Mouse (Mus musculus) MEL (cell line): ENCODE results near the gene Prkcq. TPM values are rescaled to one million over a fixed set of nuclear protein-coding genes. Genes with fewer than 3 reads are reported as not detected.

Source experiments
- DNase-seq: peaks from one replicate; pipeline ENCODE4 v3.0.0; 2011; ENCODE audit warnings: low read depth, low spot score
- H3K27ac ChIP-seq: 2 replicates; pipeline ENCODE4 v1.5.1; 2012; ENCODE audit warnings: low read depth, mild to moderate bottlenecking, control low read depth, low read length, moderate library complexity; ENCODE audit not compliant: control insufficient read depth
- H3K27me3 ChIP-seq, 2 experiments: fragments of 150-350 bp in 1 of 2; sonication (generic) in 1 of 2; 2 replicates each; pipeline ENCODE4 v1.6.1; 2012; ENCODE audit warnings: low read length in 2 of 2, mild to moderate bottlenecking in 2 of 2, improper control_type of control experiment in 1 of 2, moderate library complexity in 1 of 2; ENCODE audit not compliant: insufficient read depth in 2 of 2, control insufficient read depth in 1 of 2
- H3K36me3 ChIP-seq, 2 experiments: 2 replicates each; pipeline ENCODE4 v1.6.1; 2012 to 2014; ENCODE audit warnings: low read length in 2 of 2, improper control_type of control experiment in 1 of 2, inconsistent platforms in 1 of 2, mild to moderate bottlenecking in 1 of 2; ENCODE audit not compliant: insufficient read depth in 2 of 2, control insufficient read depth in 1 of 2
- H3K4me1 ChIP-seq, 2 experiments: fragments of 150-350 bp in 1 of 2; sonication (generic) in 1 of 2; 2 replicates each; pipeline ENCODE4 v1.6.1; 2012; ENCODE audit warnings: low read length in 2 of 2, improper control_type of control experiment in 1 of 2, mild to moderate bottlenecking in 1 of 2; ENCODE audit not compliant: insufficient read depth in 2 of 2, control insufficient read depth in 1 of 2
- H3K4me3 ChIP-seq, 2 experiments: fragments of 150-350 bp in 1 of 2; sonication (generic) in 1 of 2; 2 replicates each; pipeline ENCODE4 v1.5.1; 2012; ENCODE audit warnings: low read depth in 2 of 2, low read length in 2 of 2, mild to moderate bottlenecking in 2 of 2, moderate library complexity in 2 of 2, control low read depth in 1 of 2, improper control_type of control experiment in 1 of 2; ENCODE audit not compliant: control insufficient read depth in 1 of 2, insufficient read depth in 1 of 2
- H3K79me2 ChIP-seq: 2 replicates; pipeline ENCODE4 v1.6.1; 2012; ENCODE audit warnings: mild to moderate bottlenecking, low read length, moderate library complexity; ENCODE audit not compliant: control insufficient read depth, poor library complexity, insufficient read depth
- H3K9ac ChIP-seq: 2 replicates; pipeline ENCODE4 v1.6.1; 2012; ENCODE audit warnings: low read depth, mild to moderate bottlenecking, control low read depth, low read length, moderate library complexity; ENCODE audit not compliant: control insufficient read depth, poor library complexity, severe bottlenecking
- H3K9me3 ChIP-seq: fragments of 150-350 bp; sonication (generic); replicated peaks from 2 replicates; pipeline ENCODE4 v1.6.1; 2012; ENCODE audit warnings: mild to moderate bottlenecking, low read length, improper control_type of control experiment, moderate library complexity; ENCODE audit not compliant: insufficient read depth
- CHD2 ChIP-seq: IDR thresholded peaks from 2 replicates; pipeline ENCODE4 v1.6.1; 2011; ENCODE audit warnings: low read length, improper control_type of control experiment
- CTCF ChIP-seq, 3 experiments: IDR thresholded peaks in 2 of 3; conservative IDR thresholded peaks in 1 of 3; 2 replicates each; pipeline ENCODE4 v1.5.1; 2011 to 2012; ENCODE audit warnings: low read length in 3 of 3, low read depth in 2 of 3, mild to moderate bottlenecking in 2 of 3, improper control_type of control experiment in 1 of 3, inconsistent platforms in 1 of 3, mixed read lengths in 1 of 3, moderate library complexity in 1 of 3; ENCODE audit not compliant: control insufficient read depth in 1 of 3, insufficient read depth in 1 of 3, poor library complexity in 1 of 3, severe bottlenecking in 1 of 3
- E2F4 ChIP-seq: IDR thresholded peaks from 2 replicates; pipeline ENCODE4 v1.6.1; 2011; ENCODE audit warnings: low read depth, low read length, improper control_type of control experiment, borderline replicate concordance
- ELF1 ChIP-seq: IDR thresholded peaks from 2 replicates; pipeline ENCODE4 v1.6.1; 2014; ENCODE audit warnings: low read depth, mild to moderate bottlenecking, inconsistent platforms, low read length, improper control_type of control experiment, moderate library complexity
- ETS1 ChIP-seq: IDR thresholded peaks from 2 replicates; pipeline ENCODE4 v1.6.1; 2012; ENCODE audit warnings: low read depth, mild to moderate bottlenecking, inconsistent platforms, low read length, improper control_type of control experiment, moderate library complexity
- HCFC1 ChIP-seq: IDR thresholded peaks from 2 replicates; pipeline ENCODE4 v1.6.1; 2012; ENCODE audit warnings: low read depth, mild to moderate bottlenecking, inconsistent platforms, low read length, improper control_type of control experiment, moderate library complexity
- MAX ChIP-seq: IDR thresholded peaks from 2 replicates; pipeline ENCODE4 v1.6.1; 2011; ENCODE audit warnings: low read length, improper control_type of control experiment
- MAZ ChIP-seq: IDR thresholded peaks from 2 replicates; pipeline ENCODE4 v1.6.1; 2012; ENCODE audit warnings: low read depth, mild to moderate bottlenecking, inconsistent platforms, low read length, improper control_type of control experiment
- MYB ChIP-seq: IDR thresholded peaks from 2 replicates; pipeline ENCODE4 v1.6.1; 2011; ENCODE audit warnings: mild to moderate bottlenecking, low read depth, low read length, improper control_type of control experiment
- MYC ChIP-seq: IDR thresholded peaks from 2 replicates; pipeline ENCODE4 v1.6.1; 2011; ENCODE audit warnings: low read depth, mild to moderate bottlenecking, low read length, improper control_type of control experiment, moderate library complexity
- NELFE ChIP-seq: IDR thresholded peaks from 2 replicates; pipeline ENCODE4 v1.6.1; 2011; ENCODE audit warnings: low read depth, low read length, improper control_type of control experiment
- POLR2AphosphoS5 ChIP-seq: IDR thresholded peaks from 2 replicates; pipeline ENCODE4 v1.6.1; 2012; ENCODE audit warnings: low read depth, borderline replicate concordance, mild to moderate bottlenecking, inconsistent platforms, low read length, moderate library complexity, mixed read lengths
- RAD21 ChIP-seq: IDR thresholded peaks from 2 replicates; pipeline ENCODE4 v1.6.1; 2011; ENCODE audit warnings: mild to moderate bottlenecking, low read depth, low read length, improper control_type of control experiment
- SMC3 ChIP-seq: IDR thresholded peaks from 2 replicates; pipeline ENCODE4 v1.6.1; 2011; ENCODE audit warnings: low read depth, low read length, improper control_type of control experiment
- UBTF ChIP-seq: IDR thresholded peaks from 2 replicates; pipeline ENCODE4 v1.6.1; 2012; ENCODE audit warnings: low read depth, mild to moderate bottlenecking, inconsistent platforms, low read length, improper control_type of control experiment, moderate library complexity, borderline replicate concordance; ENCODE audit not compliant: insufficient read depth
- USF1 ChIP-seq: IDR thresholded peaks from 2 replicates; pipeline ENCODE4 v1.6.1; 2014; ENCODE audit warnings: low read depth, mild to moderate bottlenecking, inconsistent platforms, low read length, improper control_type of control experiment, moderate library complexity
- ZC3H11A ChIP-seq: IDR thresholded peaks from 2 replicates; pipeline ENCODE4 v1.6.1; 2012; ENCODE audit warnings: low read depth, mild to moderate bottlenecking, inconsistent platforms, low read length, improper control_type of control experiment
- ZNF384 ChIP-seq: IDR thresholded peaks from 2 replicates; pipeline ENCODE4 v1.6.1; 2012; ENCODE audit warnings: low read depth, mild to moderate bottlenecking, inconsistent platforms, low read length, improper control_type of control experiment
- polyA plus RNA-seq, 2 experiments: library from polyadenylated mRNA; stranded (reverse) in 1 of 2; unstranded in 1 of 2; fragments of >175 nt in 1 of 2; fragments of >200 nt in 1 of 2; gene quantifications; 2 replicates each; pipeline versions ENCODE4 v1.2.1 to v1.2.4; 2012; ENCODE audit warnings: low replicate concordance in 2 of 2, low read depth in 1 of 2; ENCODE audit not compliant: insufficient read length in 2 of 2, insufficient read depth in 1 of 2, missing spikeins in 1 of 2
- total RNA-seq: library from RNA; depleted of rRNA; stranded (reverse); fragments of 300-350 nt; gene quantifications from 2 replicates; pipeline ENCODE4 v1.2.3, GENCODE M21; 2012

Prkcq gene
- total and polyA plus RNA-seq, 3 experiments: 0.12 to 0.19 TPM; not detected in 1

DNA sequence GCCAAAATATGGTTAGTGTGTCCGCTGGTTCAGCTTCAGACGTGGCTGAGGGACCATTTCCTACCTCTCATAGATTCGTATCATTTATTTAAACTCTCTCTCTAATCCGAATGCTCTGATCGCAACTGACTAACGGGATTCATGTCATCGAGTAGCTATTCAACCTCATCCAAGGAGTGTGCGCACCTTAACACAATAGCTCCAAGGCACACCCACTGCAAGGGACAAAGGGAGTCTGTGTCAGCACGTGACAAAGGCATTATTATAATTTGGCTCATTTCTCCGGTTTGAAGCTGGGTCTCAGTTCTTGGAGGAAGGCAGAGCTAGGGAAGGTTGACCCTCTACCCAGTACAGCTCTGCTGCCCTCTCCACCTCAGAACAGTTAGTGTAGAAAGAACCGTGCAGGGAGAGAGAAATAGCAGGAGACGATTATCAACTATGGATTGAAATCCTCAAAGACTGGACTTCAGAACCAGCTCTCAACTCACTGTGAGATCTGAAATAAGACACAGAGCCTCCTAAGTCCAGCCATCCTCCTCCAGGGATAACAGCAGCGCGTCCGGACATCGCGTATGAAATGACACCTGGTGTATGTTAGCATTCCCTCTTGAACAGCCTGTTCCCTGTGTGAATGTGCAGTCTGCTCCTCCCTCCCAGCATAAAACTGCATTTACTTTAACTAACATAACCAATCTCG lies 116.1 kb downstream of the Prkcq start:
- H3K4me3 ChIP-seq: no peak overlapping the region
- H3K27me3 ChIP-seq: peaks cover 2 to 8% of the 10 kb centered on the region in 2 experiments
- DNase-seq: no peak
- no peak overlapping the region for H3K27ac ChIP-seq
- no peaks in the 10 kb centered on the region for H3K9me3 ChIP-seq
- no peaks in the 10 kb centered on the region for H3K79me2 ChIP-seq
- TF ChIP-seq POLR2AphosphoS5 (no peak), MYC (no peak), RAD21 (no peak), ELF1 (no peak), MAZ (no peak)
- no peak overlapping the region for H3K9ac ChIP-seq
- H3K4me1 ChIP-seq: no peaks in the 10 kb centered on the region
- no peaks in the 10 kb centered on the region for H3K36me3 ChIP-seq

DNA sequence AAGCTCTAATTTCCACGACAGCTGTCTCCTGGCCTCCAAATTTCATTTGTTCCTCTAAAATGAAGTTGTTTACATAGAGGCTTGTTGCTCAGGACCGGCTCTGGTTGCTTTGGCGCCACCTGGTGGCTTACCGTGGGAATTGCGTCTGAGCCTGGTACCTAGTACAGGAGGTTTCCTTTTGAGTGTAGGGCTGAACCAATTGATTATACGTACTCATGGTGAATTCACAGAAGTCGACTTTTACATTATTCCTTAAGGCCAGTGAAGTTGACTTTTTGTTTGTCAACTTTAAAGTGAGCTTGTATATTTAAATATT lies 116.6 kb downstream of the Prkcq start:
- H3K9ac ChIP-seq: no peak overlapping the region
- H3K27ac ChIP-seq: no peak overlapping the region
- TF ChIP-seq SMC3: peak; percentile 92
- peak; percentile 83 for TF ChIP-seq ZC3H11A
- TF ChIP-seq CTCF (IDR thresholded peaks at IDR 0.05 in 2 of 3, conservative IDR thresholded peaks at IDR 0.05 in 1 of 3; ENCODE audit: control insufficient read depth in 1 of 3, insufficient read depth in 1 of 3, low read depth in 2 of 3, low read length in 3 of 3, poor library complexity in 1 of 3, severe bottlenecking in 1 of 3): peak; percentile 95 to 98 (median 96)
- TF ChIP-seq NELFE: no peak
- TF ChIP-seq RAD21: peak; percentile 83
- no peaks in the 10 kb centered on the region for H3K79me2 ChIP-seq
- no peaks in the 10 kb centered on the region for H3K9me3 ChIP-seq
- H3K4me3 ChIP-seq: no peak overlapping the region
- DNase-seq: peak; percentile 76
- no peaks in the 10 kb centered on the region for H3K36me3 ChIP-seq
- no peaks in the 10 kb centered on the region for H3K4me1 ChIP-seq
- peaks cover 2 to 8% of the 10 kb centered on the region in 2 experiments for H3K27me3 ChIP-seq

DNA sequence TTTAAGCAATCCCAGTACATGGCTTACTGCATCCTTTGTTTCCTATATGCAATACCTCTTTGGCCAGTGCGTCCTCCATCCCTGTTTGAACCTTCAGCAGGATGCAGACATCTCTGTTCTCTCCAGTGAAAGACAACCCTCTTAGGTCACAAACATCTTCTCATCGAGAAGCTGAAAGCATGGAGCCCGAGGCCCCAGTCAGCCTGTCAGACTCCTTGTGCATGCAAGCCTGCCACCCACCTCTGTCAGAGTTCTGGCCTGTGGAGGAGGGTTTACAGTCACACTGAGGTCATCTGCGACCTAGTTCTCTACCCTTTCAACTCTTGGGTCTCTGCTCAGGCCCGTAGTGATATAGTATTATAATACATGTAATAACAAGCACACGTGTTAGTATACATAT lies 119.0 kb downstream of the Prkcq start:
- Histone ChIP-seq H3K36me3 (no peaks in the 10 kb centered on the region), H3K27me3 (peaks cover 2 to 8% of the 10 kb centered on the region in 2 experiments), H3K9ac (no peak overlapping the region), H3K9me3 (no peaks in the 10 kb centered on the region), H3K4me1 (no peaks in the 10 kb centered on the region), H3K4me3 (no peak overlapping the region), H3K79me2 (no peaks in the 10 kb centered on the region), H3K27ac (no peak overlapping the region)
- no peak for TF ChIP-seq UBTF
- TF ChIP-seq MAX: no peak
- no peak for TF ChIP-seq MYC
- no peak for TF ChIP-seq ETS1
- TF ChIP-seq CHD2: no peak
- TF ChIP-seq SMC3: no peak
- TF ChIP-seq MYB: no peak
- TF ChIP-seq HCFC1: no peak
- no peak for TF ChIP-seq RAD21
- TF ChIP-seq ZNF384: no peak
- TF ChIP-seq E2F4: no peak
- TF ChIP-seq USF1: no peak
- no peak for DNase-seq
